Mouse (Mus musculus): ENCODE measurements around the gene Nono. TPM values are rescaled to one million over a fixed set of nuclear protein-coding genes. Genes with fewer than 3 reads are reported as not detected.

Gene Nono
- polyA plus RNA-seq, 1 experiment from 2014 or later = 639 TPM

Other genes starting within 250 kb of the Nono start
- gene Snx12, start 206.8 kb upstream of the Nono start, polyA plus RNA-seq (2016; fragmentation: Nextera tagmentation; extraction: Ambion mirVana) = 68.5 and 71.1 TPM in 2 replicates
- 1.8 and 1.9 TPM in 2 replicates for gene Foxo4, start 174.8 kb upstream of the Nono start, polyA plus RNA-seq (2016; fragmentation: Nextera tagmentation; extraction: Ambion mirVana)
- gene Gm614, start 165.3 kb upstream of the Nono start, polyA plus RNA-seq (2016; fragmentation: Nextera tagmentation; extraction: Ambion mirVana) = not detected in 2 replicates
- gene Il2rg, start 161.1 kb upstream of the Nono start, polyA plus RNA-seq (2016; fragmentation: Nextera tagmentation; extraction: Ambion mirVana) = 2.0 and 2.7 TPM in 2 replicates
- gene Gm20489, start 160.3 kb upstream of the Nono start, polyA plus RNA-seq (2016; fragmentation: Nextera tagmentation; extraction: Ambion mirVana) = not detected in 2 replicates
- 33.8 and 38.6 TPM in 2 replicates for gene Med12, start 155.3 kb upstream of the Nono start, polyA plus RNA-seq (2016; fragmentation: Nextera tagmentation; extraction: Ambion mirVana)
- gene Nlgn3, start 130.2 kb upstream of the Nono start, polyA plus RNA-seq (2016; fragmentation: Nextera tagmentation; extraction: Ambion mirVana) = 9.6 and 11.1 TPM in 2 replicates
- gene Gjb1, start 52.9 kb upstream of the Nono start, polyA plus RNA-seq (2016; fragmentation: Nextera tagmentation; extraction: Ambion mirVana) = not detected in 2 replicates
- 20.4 and 24.2 TPM in 2 replicates for gene Zmym3, start 8.5 kb upstream of the Nono start, polyA plus RNA-seq (2016; fragmentation: Nextera tagmentation; extraction: Ambion mirVana)
- gene Itgb1bp2, start 19.8 kb downstream of the Nono start, polyA plus RNA-seq (2016; fragmentation: Nextera tagmentation; extraction: Ambion mirVana) = 2.0 and 2.1 TPM in 2 replicates
- 22.9 and 23.0 TPM in 2 replicates for gene Taf1, start 103.4 kb downstream of the Nono start, polyA plus RNA-seq (2016; fragmentation: Nextera tagmentation; extraction: Ambion mirVana)
- 130 and 131 TPM in 2 replicates for gene Ogt, start 210.7 kb downstream of the Nono start, polyA plus RNA-seq (2016; fragmentation: Nextera tagmentation; extraction: Ambion mirVana)